Mouse (Mus musculus): Measurements from ENCODE around the gene Csnk1e.

Gene Csnk1e

GRCm38 (mm10) chr15:79424602-79425001, 30.8 kb downstream of the Csnk1e start:
- DNase-seq (ENCODE audit: extremely low read depth, low read depth, low spot score), result no peak

GRCm38 (mm10) chr15:79422715-79423243, 32.6 kb downstream of the Csnk1e start:
- no peak for DNase-seq (ENCODE audit: extremely low read depth, low read depth, low spot score)

DNA sequence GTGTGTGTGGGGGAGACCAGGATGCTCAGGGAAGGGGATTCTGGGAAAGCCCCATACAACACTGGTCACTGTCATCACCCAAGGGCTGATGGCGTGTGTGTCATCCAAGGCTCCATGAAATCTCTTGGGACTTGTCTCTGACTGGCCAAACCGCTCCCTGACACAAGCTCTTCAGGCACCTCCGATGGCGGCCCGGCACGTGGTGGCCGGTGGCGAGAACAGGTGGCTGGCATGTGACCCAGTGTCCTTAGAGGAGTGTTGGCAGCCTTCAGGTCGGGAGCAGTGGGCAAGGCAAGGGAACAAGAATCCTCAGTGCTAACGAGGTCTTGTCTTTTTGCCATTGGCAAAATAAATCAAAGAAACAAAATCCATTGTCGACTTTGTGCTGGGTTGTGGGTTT, 36.7 kb downstream of the Csnk1e start:
- no peak for DNase-seq (ENCODE audit: extremely low read depth, low read depth, low spot score)

DNA sequence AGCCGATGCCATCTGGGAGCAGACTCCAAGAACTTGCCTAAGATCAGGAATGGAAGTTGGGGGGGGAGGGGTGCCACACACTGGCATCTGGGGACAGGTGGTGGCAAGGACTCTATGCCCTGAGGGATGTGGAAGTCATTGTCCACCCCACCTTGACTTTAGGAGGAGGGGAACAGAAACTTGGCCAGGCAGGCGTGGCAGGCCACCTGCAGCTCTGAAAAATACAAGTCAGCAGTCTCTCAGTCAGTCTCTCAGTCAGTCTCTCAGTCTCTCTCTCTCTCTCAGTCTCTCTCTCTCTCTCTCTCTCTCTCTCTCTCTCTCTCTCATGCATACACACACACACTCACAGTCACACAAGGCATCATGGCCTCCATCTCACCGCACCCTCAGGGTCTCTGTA, 37.1 kb downstream of the Csnk1e start:
- DNase-seq (ENCODE audit: extremely low read depth, low read depth, low spot score), result no peak

- no peak for DNase-seq (ENCODE audit: extremely low read depth, low read depth, low spot score)
These were observed 38.0 kb downstream of the Csnk1e start for GRCm38 (mm10) chr15:79417379-79417778.

DNA sequence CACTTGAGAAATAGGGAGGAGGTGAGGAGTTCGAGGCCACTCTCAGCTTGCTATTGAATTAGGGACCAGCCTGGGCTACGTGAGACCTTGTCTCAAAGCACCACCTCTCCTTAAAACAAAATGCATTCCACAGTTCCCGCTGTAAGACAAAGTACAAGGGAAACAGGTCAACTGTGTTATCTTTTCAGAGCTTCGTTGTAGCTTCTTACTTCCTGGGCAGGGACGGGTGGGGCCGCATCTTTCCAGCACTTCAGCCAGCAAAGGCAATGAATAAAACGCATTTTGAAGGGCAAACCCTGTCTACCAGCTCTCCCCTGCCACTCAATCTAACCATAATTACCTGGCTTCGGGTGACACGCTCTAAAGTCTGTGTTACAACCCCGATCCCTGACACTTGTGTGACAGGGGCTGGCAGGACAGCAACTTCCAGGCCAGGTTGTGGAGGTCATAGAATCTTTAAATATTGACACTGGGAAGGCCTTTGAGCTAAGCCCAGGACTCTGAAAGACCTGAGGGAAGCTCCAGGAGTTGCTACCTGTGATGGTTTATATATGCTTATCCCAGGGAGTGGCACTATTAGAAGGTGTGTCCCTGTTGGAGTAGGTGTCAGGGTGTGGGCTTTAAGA, 38.8 kb downstream of the Csnk1e start:
- no peak for DNase-seq (ENCODE audit: extremely low read depth, low read depth, low spot score)

DNA sequence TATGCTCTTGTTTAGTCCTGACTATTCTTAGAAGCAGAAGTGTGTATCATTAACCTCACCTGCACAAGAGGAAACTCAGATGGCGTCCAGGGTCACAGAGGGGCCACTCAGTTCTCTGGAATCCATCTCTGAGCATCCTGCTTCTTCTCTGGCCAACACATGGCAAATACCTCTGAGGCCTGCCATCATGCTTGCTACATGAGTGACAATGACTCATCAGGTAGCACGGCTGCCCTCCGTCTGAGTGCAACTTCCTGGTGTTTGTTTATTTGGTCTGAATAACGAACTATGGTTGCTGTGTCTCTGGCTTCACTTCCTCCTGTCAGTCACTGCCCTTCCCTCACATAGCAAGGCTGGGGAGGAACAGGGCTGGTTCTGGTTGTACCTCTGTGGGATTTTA, 40.9 kb downstream of the Csnk1e start:
- no peak for DNase-seq (ENCODE audit: extremely low read depth, low read depth, low spot score)

DNA sequence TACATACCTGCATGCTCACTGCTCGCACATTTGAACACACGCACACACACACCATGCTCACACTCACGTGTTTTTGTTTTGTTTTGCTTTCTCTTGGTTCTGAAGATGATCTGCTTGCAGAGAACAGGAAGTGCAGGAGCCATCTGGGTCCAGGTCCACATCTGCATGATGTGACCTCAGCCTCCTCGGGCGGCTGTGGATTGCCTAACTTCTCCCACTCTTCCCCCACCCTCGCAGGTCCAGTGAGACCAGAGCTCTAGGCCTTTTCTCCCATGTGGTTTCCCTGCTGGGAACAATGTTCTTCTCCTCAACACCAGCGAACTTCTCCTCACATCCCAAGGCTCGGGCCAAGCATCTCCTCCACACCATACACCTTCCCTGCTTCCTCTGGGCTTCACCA, 41.6 kb downstream of the Csnk1e start:
- no peak for DNase-seq (ENCODE audit: extremely low read depth, low read depth, low spot score)

GRCm38 (mm10) chr15:79413201-79413600, 42.2 kb downstream of the Csnk1e start:
- DNase-seq (ENCODE audit: extremely low read depth, low read depth, low spot score), result no peak

- DNase-seq (ENCODE audit: extremely low read depth, low read depth, low spot score), result no peak
These were observed 43.9 kb downstream of the Csnk1e start for GRCm38 (mm10) chr15:79411363-79412065.

- DNase-seq (ENCODE audit: extremely low read depth, low read depth, low spot score), result no peak
These were observed 46.2 kb downstream of the Csnk1e start for GRCm38 (mm10) chr15:79409077-79409573.

- no peak for DNase-seq (ENCODE audit: extremely low read depth, low read depth, low spot score)
These were observed 48.8 kb downstream of the Csnk1e start for GRCm38 (mm10) chr15:79406564-79406963.

DNA sequence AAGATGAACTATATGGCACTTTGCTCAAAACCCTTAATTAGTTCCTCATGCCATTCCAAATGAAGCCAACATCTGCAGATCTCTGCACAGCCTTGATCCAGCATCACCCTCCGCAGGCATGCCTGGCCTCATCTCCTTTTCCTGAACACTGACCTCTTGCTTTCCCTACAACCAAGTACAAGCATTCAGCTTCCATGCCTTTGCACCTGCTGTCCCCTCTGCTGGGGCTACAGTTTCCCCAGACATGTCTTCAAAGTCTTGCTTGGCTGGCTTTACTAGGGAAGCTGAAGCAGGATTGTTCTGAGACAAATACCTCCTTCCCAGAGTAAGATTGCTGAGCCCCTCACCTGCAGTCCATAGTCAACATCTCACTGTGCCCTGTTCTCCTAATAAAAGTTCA, 51.1 kb downstream of the Csnk1e start:
- DNase-seq (ENCODE audit: extremely low read depth, low read depth, low spot score), result no peak

DNA sequence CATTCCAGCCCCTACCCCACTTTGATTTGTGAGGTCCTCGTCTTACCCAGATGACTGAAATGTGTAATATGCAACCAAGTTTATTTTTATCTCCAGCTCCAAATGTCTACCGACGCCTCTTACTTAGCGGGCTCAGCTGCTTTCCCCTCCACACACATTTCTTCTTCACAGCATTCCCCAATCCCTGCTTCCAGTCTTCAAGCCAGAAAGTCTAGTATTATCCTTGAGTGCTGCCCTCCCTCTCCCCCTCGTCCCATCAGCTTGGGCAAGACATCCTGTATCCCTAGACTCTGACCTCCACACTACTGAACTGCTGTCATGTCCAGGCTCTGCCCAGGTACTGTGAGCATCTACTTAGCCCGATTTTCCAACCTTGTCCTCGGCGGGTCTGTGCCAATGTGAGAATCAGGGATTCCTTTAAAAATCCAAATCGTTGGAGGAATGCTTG, 51.6 kb downstream of the Csnk1e start:
- no peak for DNase-seq (ENCODE audit: extremely low read depth, low read depth, low spot score)

GRCm38 (mm10) chr15:79402836-79403762, 52.3 kb downstream of the Csnk1e start, which contains the start of gene Tmem184b:
TSS of gene Tmem184b (minus strand) at chr15:79403569.
- DNase-seq (ENCODE audit: extremely low read depth, low read depth, low spot score), result no peak

DNA sequence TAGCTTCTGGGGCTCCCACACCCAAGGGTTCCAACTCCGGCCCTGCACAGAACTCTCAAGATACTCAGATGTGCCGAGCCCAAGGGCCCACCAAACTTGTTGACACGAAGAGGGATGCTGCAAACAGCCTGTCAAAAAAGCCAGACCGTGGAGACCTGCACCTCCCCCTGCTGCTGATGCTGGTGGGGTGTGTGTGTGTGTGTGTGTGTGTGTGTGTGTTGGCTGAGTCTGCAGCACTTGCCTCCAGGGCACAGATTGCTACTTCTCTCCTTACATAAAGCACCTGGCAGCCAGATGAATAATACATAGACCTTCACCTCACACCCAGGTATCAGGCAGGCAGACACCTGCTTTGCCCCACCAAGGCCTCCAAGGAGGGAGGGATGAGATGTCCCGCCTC, 53.2 kb downstream of the Csnk1e start:
- no peak for DNase-seq (ENCODE audit: extremely low read depth, low read depth, low spot score)

DNA sequence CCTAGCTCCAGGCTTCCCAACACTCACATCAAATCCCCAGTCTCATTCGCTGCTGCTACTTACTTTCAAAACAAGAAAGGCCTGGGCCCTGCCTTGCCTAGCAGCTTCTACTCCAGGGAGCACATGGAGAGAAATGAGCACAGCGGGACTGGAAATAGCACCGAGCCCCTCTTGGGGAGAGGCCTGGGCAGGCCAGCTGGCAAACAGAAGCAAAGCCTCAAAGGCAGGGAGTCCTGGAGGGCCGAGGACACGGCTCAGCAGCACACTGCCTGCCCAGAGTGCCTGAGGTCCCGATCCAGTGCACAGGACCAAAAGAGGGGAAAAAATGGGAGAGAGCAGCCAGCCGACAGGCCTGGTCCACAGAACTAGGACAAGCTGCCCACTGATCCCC, 54.4 kb downstream of the Csnk1e start:
- no peak for DNase-seq (ENCODE audit: extremely low read depth, low read depth, low spot score)

GRCm38 (mm10) chr15:79400134-79400974, 55.0 kb downstream of the Csnk1e start:
- no peak for DNase-seq (ENCODE audit: extremely low read depth, low read depth, low spot score)

DNA sequence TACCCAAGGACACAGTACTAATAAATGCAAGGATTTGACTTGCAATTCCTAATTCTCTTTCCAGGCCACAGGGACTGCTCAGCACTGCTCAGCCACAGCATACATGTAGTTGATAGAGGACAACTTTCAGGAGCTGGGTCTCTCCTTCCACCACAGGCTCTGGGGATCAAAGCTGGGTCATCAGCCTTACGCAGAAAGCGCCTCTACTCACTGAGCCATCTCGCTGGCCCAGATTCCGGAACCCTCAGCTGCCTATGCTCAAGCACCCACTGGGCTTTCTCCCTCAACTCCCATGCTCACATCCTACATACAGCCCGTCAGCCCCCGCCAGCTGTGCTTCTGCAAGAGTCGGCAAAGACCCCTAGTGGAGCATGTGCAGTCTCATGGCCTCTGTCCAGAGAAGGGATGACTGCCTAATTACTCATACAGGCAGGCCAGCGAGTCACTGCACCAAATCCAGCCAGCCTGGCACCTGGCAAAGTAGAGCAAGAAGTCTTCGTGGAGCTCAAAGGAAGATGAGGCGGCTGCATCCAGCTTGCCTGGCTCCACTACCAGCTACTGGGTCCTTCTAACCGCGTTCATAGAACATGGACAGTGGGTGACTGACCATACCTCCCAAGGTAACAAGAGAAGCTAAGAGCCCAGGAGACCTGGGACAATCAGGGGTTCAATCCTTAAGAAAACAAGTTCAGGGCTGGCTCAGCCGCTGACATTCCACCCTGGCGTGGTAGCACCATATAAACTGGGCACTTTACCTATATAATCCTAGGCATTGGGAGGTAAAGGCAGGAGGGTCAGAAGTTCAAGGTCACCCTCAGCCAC, 55.9 kb downstream of the Csnk1e start:
- no peak for DNase-seq (ENCODE audit: extremely low read depth, low read depth, low spot score)
